Mouse (Mus musculus): Measurements from ENCODE around the gene Asb16. TPM values are rescaled to one million over a fixed set of nuclear protein-coding genes. Genes with fewer than 3 reads are reported as not detected.
A peak's percentile ranks its signal among the peaks of the same experiment; 100 is the strongest.

The Asb16 gene
- polyA plus RNA-seq, 1 experiment, result not detected

- Histone ChIP-seq H3K27ac (ENCODE audit: insufficient read depth, low read depth, low read length) (no peak overlapping the region), H3K4me1 (ENCODE audit: control insufficient read depth, insufficient read depth, low read length) (peaks cover 17% of the 10 kb centered on the region), H3K4me3 (ENCODE audit: insufficient read depth, low read length) (no peak overlapping the region)
- TF ChIP-seq CTCF (IDR thresholded peaks at IDR 0.05; ENCODE audit: low read depth, low read length) (no peak), POLR2A (IDR thresholded peaks at IDR 0.05; ENCODE audit: borderline replicate concordance, low read depth, low read length) (no peak)
These were observed 27.9 kb upstream of the Asb16 start for GRCm38 (mm10) chr11:102240636-102241035.

GRCm38 (mm10) chr11:102241246-102241645 is 27.3 kb upstream of the Asb16 start:
- Histone ChIP-seq H3K27ac (ENCODE audit: insufficient read depth, low read depth, low read length) (no peak overlapping the region), H3K4me3 (ENCODE audit: insufficient read depth, low read length) (no peak overlapping the region), H3K4me1 (ENCODE audit: control insufficient read depth, insufficient read depth, low read length) (peaks cover 17% of the 10 kb centered on the region)
- TF ChIP-seq POLR2A (IDR thresholded peaks at IDR 0.05; ENCODE audit: borderline replicate concordance, low read depth, low read length) (no peak), CTCF (IDR thresholded peaks at IDR 0.05; ENCODE audit: low read depth, low read length) (no peak)

- H3K4me1 ChIP-seq (ENCODE audit: control insufficient read depth, insufficient read depth, low read length), result peaks cover 18% of the 10 kb centered on the region
- H3K27ac ChIP-seq (ENCODE audit: insufficient read depth, low read depth, low read length), result no peak overlapping the region
- no peak overlapping the region for H3K4me3 ChIP-seq (ENCODE audit: insufficient read depth, low read length)
- TF ChIP-seq CTCF (IDR thresholded peaks at IDR 0.05; ENCODE audit: low read depth, low read length) (no peak), POLR2A (IDR thresholded peaks at IDR 0.05; ENCODE audit: borderline replicate concordance, low read depth, low read length) (no peak)
These were observed 26.7 kb upstream of the Asb16 start for GRCm38 (mm10) chr11:102241874-102242273.

- Histone ChIP-seq H3K27ac (ENCODE audit: insufficient read depth, low read depth, low read length) (peak overlapping the region; percentile 90), H3K4me3 (ENCODE audit: insufficient read depth, low read length) (peak overlapping the region; percentile 67), H3K4me1 (ENCODE audit: control insufficient read depth, insufficient read depth, low read length) (peaks cover 16% of the 10 kb centered on the region)
- TF ChIP-seq CTCF (IDR thresholded peaks at IDR 0.05; ENCODE audit: low read depth, low read length) (no peak), POLR2A (IDR thresholded peaks at IDR 0.05; ENCODE audit: borderline replicate concordance, low read depth, low read length) (no peak)
These were observed 23.6 kb upstream of the Asb16 start for GRCm38 (mm10) chr11:102244926-102245449.

GRCm38 (mm10) chr11:102245581-102246272 is 22.8 kb upstream of the Asb16 start:
- Histone ChIP-seq H3K4me1 (ENCODE audit: control insufficient read depth, insufficient read depth, low read length) (peaks cover 16% of the 10 kb centered on the region), H3K27ac (ENCODE audit: insufficient read depth, low read depth, low read length) (peak overlapping the region; percentile 90), H3K4me3 (ENCODE audit: insufficient read depth, low read length) (peak overlapping the region; percentile 67)
- TF ChIP-seq CTCF (IDR thresholded peaks at IDR 0.05; ENCODE audit: low read depth, low read length) (0 out of 2 replicates have a peak, but pooled peaks have one; percentile 8), POLR2A (IDR thresholded peaks at IDR 0.05; ENCODE audit: borderline replicate concordance, low read depth, low read length) (no peak)

GRCm38 (mm10) chr11:102246273-102246635 is 22.3 kb upstream of the Asb16 start:
- Histone ChIP-seq H3K4me1 (ENCODE audit: control insufficient read depth, insufficient read depth, low read length) (peaks cover 16% of the 10 kb centered on the region), H3K27ac (ENCODE audit: insufficient read depth, low read depth, low read length) (peak overlapping the region; percentile 90), H3K4me3 (ENCODE audit: insufficient read depth, low read length) (peak overlapping the region; percentile 67)
- TF ChIP-seq POLR2A (IDR thresholded peaks at IDR 0.05; ENCODE audit: borderline replicate concordance, low read depth, low read length), result no peak
- no peak for TF ChIP-seq CTCF (IDR thresholded peaks at IDR 0.05; ENCODE audit: low read depth, low read length)

- no peak overlapping the region for H3K4me3 ChIP-seq (ENCODE audit: insufficient read depth, low read length)
- peak; percentile 36; the same call in 1 of the 2 replicates for TF ChIP-seq CTCF (IDR thresholded peaks at IDR 0.05; ENCODE audit: low read depth, low read length)
- TF ChIP-seq POLR2A (IDR thresholded peaks at IDR 0.05; ENCODE audit: borderline replicate concordance, low read depth, low read length), result no peak
- peaks cover 16% of the 10 kb centered on the region for H3K4me1 ChIP-seq (ENCODE audit: control insufficient read depth, insufficient read depth, low read length)
- H3K27ac ChIP-seq (ENCODE audit: insufficient read depth, low read depth, low read length), result peak overlapping the region; percentile 90
These were observed 21.7 kb upstream of the Asb16 start for GRCm38 (mm10) chr11:102246871-102247270.

GRCm38 (mm10) chr11:102248630-102249230 is 19.8 kb upstream of the Asb16 start, which contains the start of gene BC030867:
Gene BC030867, plus strand, starts transcription at chr11:102248882.
- Histone ChIP-seq H3K4me1 (ENCODE audit: control insufficient read depth, insufficient read depth, low read length) (peaks cover 16% of the 10 kb centered on the region), H3K27ac (ENCODE audit: insufficient read depth, low read depth, low read length) (peak within 1 kb of the TSS; percentile 11), H3K4me3 (ENCODE audit: insufficient read depth, low read length) (peak within 1 kb of the TSS; percentile 64)
- no peak for TF ChIP-seq POLR2A (IDR thresholded peaks at IDR 0.05; ENCODE audit: borderline replicate concordance, low read depth, low read length)
- peak; percentile 50; the same call in 1 of the 2 replicates for TF ChIP-seq CTCF (IDR thresholded peaks at IDR 0.05; ENCODE audit: low read depth, low read length)

- Histone ChIP-seq H3K27ac (ENCODE audit: insufficient read depth, low read depth, low read length) (peak overlapping the region; percentile 11), H3K4me3 (ENCODE audit: insufficient read depth, low read length) (peak overlapping the region; percentile 64), H3K4me1 (ENCODE audit: control insufficient read depth, insufficient read depth, low read length) (peaks cover 14% of the 10 kb centered on the region)
- TF ChIP-seq CTCF (IDR thresholded peaks at IDR 0.05; ENCODE audit: low read depth, low read length) (no peak), POLR2A (IDR thresholded peaks at IDR 0.05; ENCODE audit: borderline replicate concordance, low read depth, low read length) (no peak)
These were observed 19.0 kb upstream of the Asb16 start for GRCm38 (mm10) chr11:102249351-102250090.

Data from bone marrow macrophage, adult 2 months (primary cell).